Mouse (Mus musculus) embryonic facial prominence, embryonic 13.5 days (tissue): ENCODE results near the gene Dnajb5. TPM values are rescaled to one million over a fixed set of nuclear protein-coding genes. Genes with fewer than 3 reads are reported as not detected.
A peak's percentile ranks its signal among the peaks of the same experiment; 100 is the strongest.

Experiments
- ATAC-seq: fragments of 200-750 bp; cut with Nextera tagmentation; 2 replicates; pipeline ENCODE4 v1.8.0; 2017; ENCODE audit warnings: low read depth; ENCODE audit not compliant: insufficient number of reproducible peaks, insufficient read depth, low FRiP score, low TSS enrichment
- H3K27ac ChIP-seq: fragments of 300-500 bp; sonication (generic); 2 replicates; pipeline ENCODE4 v1.5.1; 2015; ENCODE audit warnings: moderate library complexity, mild to moderate bottlenecking, inconsistent platforms
- H3K27me3 ChIP-seq: fragments of 300-500 bp; sonication (generic); 2 replicates; pipeline ENCODE4 v1.6.1; 2015; ENCODE audit warnings: mild to moderate bottlenecking, inconsistent platforms
- H3K36me3 ChIP-seq: fragments of 300-500 bp; sonication (generic); 2 replicates; pipeline ENCODE4 v1.6.1; 2015; ENCODE audit warnings: mild to moderate bottlenecking, inconsistent platforms
- H3K4me1 ChIP-seq: fragments of 300-500 bp; sonication (generic); 2 replicates; pipeline ENCODE4 v1.6.1; 2015; ENCODE audit warnings: inconsistent platforms
- H3K4me2 ChIP-seq: fragments of 300-500 bp; sonication (generic); 2 replicates; pipeline ENCODE4 v1.6.1; 2015; ENCODE audit warnings: moderate library complexity, mild to moderate bottlenecking, inconsistent platforms
- H3K4me3 ChIP-seq: fragments of 300-500 bp; sonication (generic); 2 replicates; pipeline ENCODE4 v1.5.1; 2015; ENCODE audit warnings: mild to moderate bottlenecking, inconsistent platforms
- H3K9ac ChIP-seq: fragments of 300-500 bp; sonication (generic); 2 replicates; pipeline ENCODE4 v1.6.1; 2015; ENCODE audit warnings: mild to moderate bottlenecking, inconsistent platforms
- H3K9me3 ChIP-seq: fragments of 300-500 bp; sonication (generic); 2 replicates; pipeline ENCODE4 v1.6.1; 2016; ENCODE audit warnings: inconsistent platforms
- WGBS: fragments of 180-500 bp; shearing (Covaris S2); methylation state at CpG from one replicate; pipeline ENCODE4 v1.1.7; 2015; ENCODE audit warnings: mixed read lengths; 5-methylcytosine and 5-hydroxymethylcytosine counted together
- polyA plus RNA-seq: library from polyadenylated mRNA; unstranded; fragments of >200 nt; fragmentation: Nextera tagmentation; extraction: Ambion mirVana; gene quantifications from 2 replicates; pipeline ENCODE4 v1.2.1, GENCODE M21; 2015

The Dnajb5 gene
- polyA plus RNA-seq, 1 experiment from 2014 or later = 7.2 TPM

DNA sequence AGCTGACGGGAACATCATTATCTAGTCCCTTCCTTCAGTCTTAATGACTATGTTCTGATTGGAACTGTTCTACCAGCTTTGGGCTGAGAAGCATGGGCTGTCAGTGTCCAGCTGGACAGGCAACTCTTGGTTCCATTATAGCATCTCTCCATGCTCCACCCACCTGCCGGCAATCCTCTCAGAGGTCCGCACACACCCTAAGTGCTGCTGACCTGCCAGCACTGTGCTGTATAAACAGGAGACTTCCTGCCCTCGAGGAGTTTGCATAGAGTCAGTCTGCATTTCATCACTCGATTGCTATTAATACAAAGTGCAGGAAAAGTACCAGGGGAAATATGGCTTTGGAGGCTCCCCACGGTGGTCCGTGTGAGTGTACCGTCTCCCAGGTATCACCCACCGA is 28.9 kb upstream of the Dnajb5 start:
- Histone ChIP-seq H3K4me1 (peaks cover 3% of the 10 kb centered on the region; the same call in 1 of the 2 replicates), H3K9ac (no peak overlapping the region), H3K36me3 (no peaks in the 10 kb centered on the region), H3K9me3 (no peaks in the 10 kb centered on the region), H3K4me3 (no peak overlapping the region), H3K4me2 (no peak overlapping the region), H3K27ac (no peak overlapping the region), H3K27me3 (peaks cover 56% of the 10 kb centered on the region)
- 70% methylated on average over 9 of the region's 9 CpGs for WGBS
- no peak for ATAC-seq

- no peaks in the 10 kb centered on the region for H3K36me3 ChIP-seq
- 85% methylated on average over 2 of the region's 2 CpGs for WGBS
- H3K4me2 ChIP-seq = no peak overlapping the region
- H3K27me3 ChIP-seq = peaks cover 48% of the 10 kb centered on the region
- no peak overlapping the region for H3K4me3 ChIP-seq
- no peak overlapping the region for H3K9ac ChIP-seq
- ATAC-seq = no peak
- H3K9me3 ChIP-seq = no peaks in the 10 kb centered on the region
- no peak overlapping the region for H3K27ac ChIP-seq
- H3K4me1 ChIP-seq = peaks cover 3% of the 10 kb centered on the region; the same call in 1 of the 2 replicates
Measured at GRCm38 (mm10) chr4:42921536-42921935, 28.1 kb upstream of the Dnajb5 start.

- WGBS = 59% methylated on average over 6 of the region's 6 CpGs
- Histone ChIP-seq H3K36me3 (no peaks in the 10 kb centered on the region), H3K4me3 (no peak overlapping the region), H3K27me3 (peaks cover 43% of the 10 kb centered on the region), H3K4me1 (peaks cover 3% of the 10 kb centered on the region; the same call in 1 of the 2 replicates), H3K27ac (no peak overlapping the region), H3K9ac (no peak overlapping the region), H3K9me3 (no peaks in the 10 kb centered on the region), H3K4me2 (no peak overlapping the region)
- ATAC-seq = no peak
Measured at GRCm38 (mm10) chr4:42922056-42922455, 27.6 kb upstream of the Dnajb5 start.

DNA sequence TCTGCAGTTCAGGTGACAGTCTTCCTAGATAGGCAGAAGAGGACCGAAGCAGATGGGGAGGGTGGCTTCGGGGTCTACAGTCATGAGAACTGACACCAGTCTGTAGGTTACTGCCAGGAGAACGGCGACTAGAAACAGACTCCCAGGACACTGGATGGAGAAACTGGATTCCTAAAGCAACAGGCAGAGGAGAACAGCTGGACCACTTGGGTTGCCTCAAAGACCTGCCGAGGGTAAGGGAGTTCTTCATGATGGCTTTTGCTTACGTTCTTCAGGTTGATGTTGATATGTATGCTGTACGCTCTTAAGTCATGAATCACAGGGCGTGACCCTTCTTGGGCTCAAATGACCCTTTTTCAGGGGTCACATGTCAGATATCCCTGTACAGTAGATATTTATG is 27.2 kb upstream of the Dnajb5 start:
- H3K27me3 ChIP-seq = peaks cover 39% of the 10 kb centered on the region
- no peak overlapping the region for H3K4me2 ChIP-seq
- ATAC-seq = no peak
- no peak overlapping the region for H3K9ac ChIP-seq
- H3K4me1 ChIP-seq = peaks cover 1% of the 10 kb centered on the region; the same call in 1 of the 2 replicates
- H3K36me3 ChIP-seq = no peaks in the 10 kb centered on the region
- WGBS = 85% methylated on average over 8 of the region's 8 CpGs
- H3K9me3 ChIP-seq = no peaks in the 10 kb centered on the region
- H3K27ac ChIP-seq = no peak overlapping the region
- no peak overlapping the region for H3K4me3 ChIP-seq

GRCm38 (mm10) chr4:42924095-42924710 is 25.4 kb upstream of the Dnajb5 start:
- Histone ChIP-seq H3K27ac (no peak overlapping the region), H3K4me1 (no peaks in the 10 kb centered on the region)
- no peak for ATAC-seq

DNA sequence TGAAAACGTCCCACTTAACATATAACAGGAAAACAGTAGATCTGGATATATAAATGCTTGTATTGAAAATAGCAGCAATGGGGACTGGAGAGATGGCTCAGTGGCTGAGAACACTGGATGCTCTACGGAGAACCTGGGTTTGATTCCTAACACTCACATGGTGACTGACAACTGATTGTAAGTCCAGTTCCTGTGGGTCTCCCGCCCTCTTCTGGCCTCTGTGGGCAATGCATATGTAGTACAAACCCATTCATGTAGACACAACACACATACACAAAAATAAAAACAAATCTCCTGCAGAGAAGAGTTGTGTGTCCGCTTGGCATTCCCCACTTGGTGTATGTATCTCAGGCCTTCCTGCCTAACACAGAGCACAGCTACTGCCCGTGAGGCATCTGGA is 21.4 kb upstream of the Dnajb5 start:
- Histone ChIP-seq H3K4me2 (no peak overlapping the region), H3K4me1 (no peaks in the 10 kb centered on the region), H3K27me3 (peaks cover 17% of the 10 kb centered on the region), H3K36me3 (no peaks in the 10 kb centered on the region), H3K27ac (no peak overlapping the region), H3K9me3 (no peaks in the 10 kb centered on the region), H3K9ac (no peak overlapping the region), H3K4me3 (no peak overlapping the region)
- no peak for ATAC-seq
- 81% methylated on average over 5 of the region's 5 CpGs for WGBS

More at GRCm38 (mm10) chr4:42924095-42924710, 25.4 kb upstream of the Dnajb5 start:
- Histone ChIP-seq H3K4me2 (no peak overlapping the region), H3K9me3 (no peaks in the 10 kb centered on the region), H3K27me3 (peaks cover 21% of the 10 kb centered on the region), H3K4me3 (no peak overlapping the region), H3K36me3 (no peaks in the 10 kb centered on the region), H3K9ac (no peak overlapping the region)
- WGBS = 76% methylated on average over 13 of the region's 13 CpGs

DNA sequence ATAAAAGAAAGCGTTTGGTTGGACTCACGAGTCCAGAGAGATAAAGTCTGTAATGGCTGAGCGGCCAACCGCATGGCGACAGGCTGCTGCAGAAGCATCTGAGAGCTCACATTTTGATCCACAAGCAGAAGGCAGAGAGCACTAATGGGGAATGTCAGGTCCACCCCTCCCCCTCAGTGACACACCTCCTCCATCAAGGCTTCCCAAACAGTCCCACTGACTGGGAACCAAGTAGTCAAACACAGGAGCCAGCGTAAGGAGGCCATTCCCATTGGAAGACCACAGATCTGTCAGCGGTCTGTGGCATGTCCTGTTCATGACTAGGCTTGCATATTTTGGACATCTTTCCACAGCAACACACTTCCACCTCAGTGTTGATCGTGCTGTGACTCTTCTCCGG is 20.7 kb upstream of the Dnajb5 start:
- Histone ChIP-seq H3K27ac (no peak overlapping the region), H3K36me3 (no peaks in the 10 kb centered on the region), H3K9ac (no peak overlapping the region), H3K9me3 (no peaks in the 10 kb centered on the region), H3K27me3 (peaks cover 21% of the 10 kb centered on the region), H3K4me1 (peaks cover 6% of the 10 kb centered on the region), H3K4me3 (no peak overlapping the region), H3K4me2 (no peak overlapping the region)
- ATAC-seq = no peak
- 90% methylated on average over 9 of the region's 9 CpGs for WGBS

- Histone ChIP-seq H3K36me3 (no peaks in the 10 kb centered on the region), H3K9ac (no peak overlapping the region), H3K4me2 (no peak overlapping the region), H3K9me3 (no peaks in the 10 kb centered on the region), H3K27me3 (peaks cover 30% of the 10 kb centered on the region), H3K4me1 (peaks cover 6% of the 10 kb centered on the region), H3K27ac (no peak overlapping the region), H3K4me3 (no peak overlapping the region)
- 71% methylated on average over 8 of the region's 8 CpGs for WGBS
- no peak for ATAC-seq
Measured at GRCm38 (mm10) chr4:42932229-42932969, 17.2 kb upstream of the Dnajb5 start.

DNA sequence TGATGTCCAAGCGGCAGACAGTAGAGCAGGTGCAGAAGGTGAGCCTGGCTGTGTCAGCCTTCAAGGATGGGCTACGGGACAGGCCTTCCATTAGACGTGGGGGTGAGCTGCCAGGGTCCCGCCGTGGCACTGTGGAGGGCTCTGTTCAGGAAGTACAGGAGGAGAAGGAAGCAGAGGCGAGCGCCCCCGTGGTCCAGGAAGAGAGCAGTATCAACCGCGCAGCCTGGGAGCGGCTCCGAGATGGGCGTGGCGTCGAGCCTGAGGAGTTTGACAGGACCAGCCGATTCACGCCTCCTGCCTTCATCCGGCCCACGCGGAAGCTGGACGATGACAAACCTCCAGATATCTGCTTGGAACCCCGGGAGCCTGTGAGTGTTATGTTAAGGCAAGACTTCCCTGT is 16.0 kb upstream of the Dnajb5 start:
- no peak for ATAC-seq
- Histone ChIP-seq H3K27ac (no peak overlapping the region), H3K4me3 (peak overlapping the region; percentile 23), H3K9ac (peak overlapping the region; percentile 44; the same call in 1 of the 2 replicates), H3K9me3 (no peaks in the 10 kb centered on the region), H3K36me3 (no peaks in the 10 kb centered on the region), H3K4me2 (peak overlapping the region; percentile 54), H3K4me1 (peaks cover 6% of the 10 kb centered on the region), H3K27me3 (peaks cover 41% of the 10 kb centered on the region)
- WGBS = 7% methylated on average over 22 of the region's 22 CpGs

- Histone ChIP-seq H3K27me3 (peaks cover 37% of the 10 kb centered on the region), H3K4me3 (no peak overlapping the region), H3K36me3 (no peaks in the 10 kb centered on the region), H3K9me3 (no peaks in the 10 kb centered on the region), H3K9ac (no peak overlapping the region), H3K4me1 (no peaks in the 10 kb centered on the region), H3K27ac (no peak overlapping the region), H3K4me2 (no peak overlapping the region)
- 78% methylated on average over 7 of the region's 7 CpGs for WGBS
- ATAC-seq = no peak
Measured at GRCm38 (mm10) chr4:42941396-42941795, 8.2 kb upstream of the Dnajb5 start.

- Histone ChIP-seq H3K4me1 (peaks cover 5% of the 10 kb centered on the region; the same call in 1 of the 2 replicates), H3K27ac (no peak overlapping the region), H3K9me3 (no peaks in the 10 kb centered on the region), H3K36me3 (no peaks in the 10 kb centered on the region), H3K9ac (no peak overlapping the region), H3K27me3 (peaks cover 37% of the 10 kb centered on the region), H3K4me3 (no peak overlapping the region), H3K4me2 (no peak overlapping the region)
- no peak for ATAC-seq
- WGBS = 74% methylated on average over 5 of the region's 5 CpGs
Measured at GRCm38 (mm10) chr4:42943341-42943740, 6.3 kb upstream of the Dnajb5 start.

DNA sequence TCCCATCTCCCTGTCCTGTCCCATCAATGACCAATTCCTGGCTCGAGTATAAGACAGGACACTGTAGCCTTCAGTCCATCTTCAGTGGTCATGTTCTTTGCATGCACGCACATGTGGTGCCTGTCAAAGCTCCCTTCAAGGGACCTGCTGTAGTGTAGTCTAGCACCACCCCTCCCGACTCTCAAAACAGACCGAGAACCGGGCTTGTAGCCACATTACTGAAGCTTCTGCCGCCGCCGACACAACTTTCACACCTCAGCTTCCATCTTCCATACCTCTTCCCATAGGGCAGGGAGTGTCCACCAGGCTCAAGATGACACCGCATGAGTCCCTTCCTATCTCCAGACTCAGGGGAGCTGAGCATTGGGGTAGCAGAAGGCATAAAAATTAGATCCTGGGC is 5.4 kb upstream of the Dnajb5 start:
- Histone ChIP-seq H3K36me3 (no peaks in the 10 kb centered on the region), H3K27me3 (peaks cover 30% of the 10 kb centered on the region), H3K4me2 (no peak overlapping the region), H3K4me3 (no peak overlapping the region), H3K27ac (no peak overlapping the region), H3K9ac (no peak overlapping the region), H3K4me1 (peaks cover 9% of the 10 kb centered on the region; the same call in 1 of the 2 replicates), H3K9me3 (no peaks in the 10 kb centered on the region)
- 92% methylated on average over 9 of the region's 9 CpGs for WGBS
- ATAC-seq = no peak
